Mouse (Mus musculus) liver, embryonic 14.5 days (tissue): Measurements from ENCODE around the gene Pgp. TPM values are rescaled to one million over a fixed set of nuclear protein-coding genes. Genes with fewer than 3 reads are reported as not detected.
A peak's percentile ranks its signal among the peaks of the same experiment; 100 is the strongest.

Source experiments
- ATAC-seq: fragments of 200-750 bp; cut with Nextera tagmentation; 2 replicates; pipeline ENCODE4 v1.8.0; 2017; ENCODE audit warnings: moderate number of reproducible peaks, mild to moderate bottlenecking, moderate library complexity; ENCODE audit not compliant: insufficient read depth
- DNase-seq, 3 experiments: peaks; one replicate each; pipeline ENCODE4 v3.0.0-alpha.2; 2012 to 2013; ENCODE audit warnings: low read depth in 3 of 3, low spot score in 3 of 3
- H3K27ac ChIP-seq: fragments of 300-500 bp; sonication (generic); 2 replicates; pipeline ENCODE4 v1.5.1; 2014; ENCODE audit warnings: moderate library complexity, mild to moderate bottlenecking, control low read depth, inconsistent platforms
- H3K27me3 ChIP-seq: fragments of 300-500 bp; sonication (generic); 2 replicates; pipeline ENCODE4 v1.6.1; 2014; ENCODE audit warnings: mild to moderate bottlenecking, low read length, moderate library complexity; ENCODE audit not compliant: control insufficient read depth, insufficient read depth
- H3K36me3 ChIP-seq: fragments of 300-500 bp; sonication (generic); replicated peaks from 2 replicates; pipeline ENCODE4 v1.6.1; 2014; ENCODE audit warnings: low read depth; ENCODE audit not compliant: control insufficient read depth, insufficient read depth
- H3K4me1 ChIP-seq, 2 experiments: fragments of 200-500 bp in 1 of 2; fragments of 300-500 bp in 1 of 2; sonication (generic) in 1 of 2; replicated peaks; 2 replicates each; pipeline ENCODE4 v1.6.1; 2012 to 2014; ENCODE audit warnings: antibody characterized with exemption in 1 of 2, inconsistent platforms in 1 of 2, low read length in 1 of 2; ENCODE audit not compliant: control insufficient read depth in 2 of 2, insufficient read depth in 2 of 2
- H3K4me2 ChIP-seq: fragments of 300-500 bp; sonication (generic); 2 replicates; pipeline ENCODE4 v1.6.1; 2014; ENCODE audit warnings: low read depth, mild to moderate bottlenecking, control low read depth, moderate library complexity
- H3K4me3 ChIP-seq, 2 experiments: fragments of 200-500 bp in 1 of 2; fragments of 300-500 bp in 1 of 2; sonication (generic) in 1 of 2; 2 replicates each; pipeline ENCODE4 v1.5.1; 2012 to 2014; ENCODE audit warnings: low read depth in 2 of 2, low read length in 2 of 2, mild to moderate bottlenecking in 2 of 2, control low read depth in 1 of 2, inconsistent platforms in 1 of 2, moderate library complexity in 1 of 2; ENCODE audit not compliant: insufficient read depth in 1 of 2
- H3K9ac ChIP-seq: fragments of 300-500 bp; sonication (generic); replicated peaks from 2 replicates; pipeline ENCODE4 v1.6.1; 2014; ENCODE audit warnings: mild to moderate bottlenecking, control low read depth, moderate library complexity
- H3K9me3 ChIP-seq: fragments of 300-500 bp; sonication (generic); 2 replicates; pipeline ENCODE4 v1.6.1; 2016; ENCODE audit warnings: low read length, mixed read lengths; ENCODE audit not compliant: control insufficient read depth
- CTCF ChIP-seq: IDR thresholded peaks from 2 replicates; pipeline ENCODE4 v1.5.1; 2016; ENCODE audit warnings: antibody characterized with exemption, low read depth, control low read depth
- EP300 ChIP-seq: IDR thresholded peaks from 2 replicates; pipeline ENCODE4 v1.6.1; 2016; ENCODE audit warnings: antibody characterized with exemption, low read depth
- WGBS: fragments of 180-500 bp; shearing (Covaris S2); extraction: QIAGEN DNeasy Blood & Tissue Kit; methylation state at CpG from one replicate; pipeline ENCODE4 v1.1.7; 2014; ENCODE audit not compliant: insufficient replicate concordance; 5-methylcytosine and 5-hydroxymethylcytosine counted together
- polyA plus RNA-seq, 2 experiments: library from polyadenylated mRNA; depleted of rRNA in 1 of 2; stranded (reverse) in 1 of 2; unstranded in 1 of 2; fragments of >200 nt; fragmentation: Nextera tagmentation in 1 of 2; extraction: Ambion mirVana in 1 of 2; gene quantifications; 2 replicates each; pipeline versions ENCODE4 v1.2.1 to v1.2.3; 2012 to 2014

Gene Pgp
- polyA plus RNA-seq, 2 experiments = 37.9 to 70.4 TPM

DNA sequence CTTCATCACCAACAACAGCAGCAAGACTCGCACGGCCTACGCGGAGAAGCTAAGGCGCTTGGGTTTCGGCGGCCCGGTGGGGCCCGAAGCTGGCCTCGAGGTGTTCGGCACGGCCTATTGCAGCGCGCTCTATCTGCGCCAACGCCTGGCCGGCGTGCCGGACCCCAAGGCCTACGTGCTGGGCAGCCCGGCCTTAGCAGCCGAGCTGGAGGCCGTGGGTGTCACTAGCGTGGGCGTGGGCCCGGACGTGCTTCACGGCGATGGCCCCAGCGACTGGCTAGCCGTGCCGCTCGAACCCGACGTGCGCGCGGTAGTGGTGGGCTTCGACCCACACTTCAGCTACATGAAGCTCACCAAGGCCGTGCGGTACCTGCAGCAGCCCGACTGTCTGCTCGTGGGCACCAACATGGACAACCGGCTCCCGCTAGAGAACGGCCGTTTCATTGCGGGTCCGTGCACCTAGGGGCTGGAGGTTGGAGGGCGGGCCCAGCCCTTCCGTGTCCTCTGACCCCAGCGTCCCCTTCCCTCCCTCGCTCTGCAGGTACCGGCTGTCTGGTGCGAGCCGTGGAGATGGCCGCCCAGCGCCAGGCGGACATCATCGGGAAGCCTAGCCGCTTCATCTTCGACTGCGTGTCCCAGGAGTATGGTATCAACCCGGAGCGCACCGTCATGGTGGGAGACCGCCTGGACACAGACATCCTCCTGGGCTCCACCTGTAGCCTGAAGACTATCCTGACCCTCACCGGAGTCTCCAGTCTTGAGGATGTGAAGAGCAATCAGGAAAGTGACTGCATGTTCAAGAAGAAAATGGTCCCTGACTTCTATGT, 722 bp downstream of the Pgp start:
- peak overlapping the region; percentile 96 for H3K9ac ChIP-seq

DNA sequence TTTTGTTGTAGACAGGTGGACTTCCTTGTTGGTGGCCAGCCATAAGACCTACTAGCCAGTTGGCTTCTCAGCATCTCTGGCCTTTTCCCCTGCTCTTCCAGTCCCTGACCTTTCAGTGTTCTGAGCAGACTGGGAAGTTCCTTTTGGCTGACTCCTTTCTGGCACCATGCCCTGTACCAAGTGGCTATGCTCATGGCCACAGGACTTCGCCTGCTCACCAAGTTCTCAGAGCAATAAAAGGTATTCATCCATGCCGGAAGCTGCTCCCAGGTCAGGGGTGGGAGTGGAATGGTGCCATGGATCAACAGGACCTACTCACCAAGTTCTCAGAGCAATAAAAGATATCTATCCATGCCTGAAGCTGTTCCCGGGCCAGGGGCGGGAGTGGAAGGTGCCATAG, 2.3 kb downstream of the Pgp start:
- H3K36me3 ChIP-seq = peaks cover 25% of the 10 kb centered on the region
- DNase-seq = no peak
- no peak for ATAC-seq

More for the DNA sequence above, 722 bp downstream of the Pgp start:
- Histone ChIP-seq H3K9me3 (no peaks in the 10 kb centered on the region), H3K4me1 (peaks cover 10 to 13% of the 10 kb centered on the region in 2 experiments), H3K27ac (peak overlapping the region; percentile 73), H3K27me3 (no peaks in the 10 kb centered on the region), H3K4me3 (peak overlapping the region; percentile 84 to 93), H3K36me3 (peaks cover 12% of the 10 kb centered on the region), H3K4me2 (peak overlapping the region; percentile 96)
- TF ChIP-seq CTCF = no peak
- peak; percentile 32 for ATAC-seq
- under 1% methylated on average over 68 of the region's 68 CpGs for WGBS
- DNase-seq = no peak

DNA sequence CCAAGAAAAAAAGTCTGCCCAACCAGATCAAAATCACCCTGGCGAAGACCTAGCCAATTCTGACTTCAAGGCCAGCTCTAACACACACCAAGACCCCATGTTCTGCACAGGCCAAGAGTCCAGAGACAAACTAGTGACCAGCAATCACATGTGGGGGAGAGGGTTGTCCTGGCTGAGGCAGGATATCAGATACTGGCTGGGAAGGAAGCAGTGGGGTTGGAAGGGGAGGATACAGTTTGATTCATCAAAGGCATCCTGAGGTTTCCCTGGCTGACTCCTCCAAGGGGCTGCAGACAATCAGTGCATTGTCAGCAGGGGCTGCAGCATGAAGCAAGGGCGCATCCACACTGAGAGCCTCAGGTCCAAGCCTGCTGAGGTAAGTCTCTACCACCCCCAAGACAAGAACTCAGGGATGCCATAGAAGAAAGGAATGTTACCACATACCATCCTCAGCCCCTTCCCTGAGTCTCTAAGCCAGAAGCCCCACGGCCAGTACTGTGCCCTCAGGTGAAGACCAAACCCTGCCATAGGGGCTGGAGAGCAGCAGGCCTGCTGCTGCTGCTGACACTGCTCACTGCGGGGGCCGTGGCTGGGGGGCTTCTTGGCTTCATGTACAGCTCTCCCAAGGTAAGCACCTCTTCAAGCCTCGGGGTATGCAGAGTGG, 3.6 kb downstream of the Pgp start, which contains the start of gene Bricd5:
Bricd5 (plus strand) TSS at position 273 of the 664 bp plus-strand sequence.
- 73% methylated on average over 6 of the region's 6 CpGs for WGBS
- peak within 1 kb of the TSS; percentile 11; the same call in 1 of the 2 replicates for H3K27ac ChIP-seq
- TF ChIP-seq CTCF (no peak), EP300 (no peak)
- peak within 1 kb of the TSS; percentile 96 for H3K4me2 ChIP-seq
- peaks cover 25% of the 10 kb centered on the region for H3K36me3 ChIP-seq
- H3K9ac ChIP-seq = no peak within 1 kb of the TSS
- H3K4me3 ChIP-seq = peak within 1 kb of the TSS; percentile 84 to 93; a peak in 3 of 4 replicates
- no peaks in the 10 kb centered on the region for H3K9me3 ChIP-seq
- DNase-seq (no peak), ATAC-seq (no peak)
- H3K27me3 ChIP-seq = no peaks in the 10 kb centered on the region
- H3K4me1 ChIP-seq = peaks cover 13 to 20% of the 10 kb centered on the region in 2 experiments

More for the DNA sequence above, 2.3 kb downstream of the Pgp start:
- Histone ChIP-seq H3K9me3 (no peaks in the 10 kb centered on the region), H3K4me2 (peak overlapping the region; percentile 96), H3K9ac (peak overlapping the region; percentile 96), H3K27ac (peak overlapping the region; percentile 10; the same call in 1 of the 2 replicates), H3K4me1 (peaks cover 10 to 13% of the 10 kb centered on the region in 2 experiments), H3K27me3 (no peaks in the 10 kb centered on the region), H3K4me3 (peak overlapping the region; percentile 84 to 93; a peak in 3 of 4 replicates)
- WGBS = 75% methylated on average over 4 of the region's 4 CpGs
- TF ChIP-seq EP300 (no peak), CTCF (no peak)

DNA sequence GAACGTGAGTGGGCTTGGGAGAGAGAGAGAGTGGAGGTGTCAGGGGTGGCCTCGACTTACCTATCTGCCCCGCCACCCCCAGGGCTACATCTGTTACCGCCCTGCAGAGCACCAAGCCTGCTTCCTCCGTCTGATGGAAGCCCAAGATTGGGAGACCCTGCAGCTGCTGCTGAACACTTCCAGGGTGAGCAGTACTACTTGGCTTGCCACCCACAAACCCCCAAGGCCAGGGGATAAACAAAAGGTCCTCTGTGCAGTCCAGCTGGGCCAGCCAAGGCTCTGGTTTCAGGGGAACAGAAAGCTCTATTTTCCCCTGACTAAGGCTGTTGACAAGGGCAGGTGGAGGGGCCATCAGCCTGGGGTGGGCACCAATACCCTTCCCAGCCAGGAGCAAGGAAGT, 4.4 kb downstream of the Pgp start:
- ATAC-seq (no peak), DNase-seq (no peak)
- Histone ChIP-seq H3K9me3 (no peaks in the 10 kb centered on the region), H3K36me3 (peaks cover 25% of the 10 kb centered on the region), H3K4me1 (peaks cover 13 to 20% of the 10 kb centered on the region in 2 experiments), H3K27ac (no peak overlapping the region), H3K4me3 (no peak overlapping the region), H3K27me3 (no peaks in the 10 kb centered on the region), H3K4me2 (no peak overlapping the region), H3K9ac (no peak overlapping the region)
- TF ChIP-seq EP300 (no peak), CTCF (no peak)
- WGBS = 66% methylated on average over 5 of the region's 5 CpGs

DNA sequence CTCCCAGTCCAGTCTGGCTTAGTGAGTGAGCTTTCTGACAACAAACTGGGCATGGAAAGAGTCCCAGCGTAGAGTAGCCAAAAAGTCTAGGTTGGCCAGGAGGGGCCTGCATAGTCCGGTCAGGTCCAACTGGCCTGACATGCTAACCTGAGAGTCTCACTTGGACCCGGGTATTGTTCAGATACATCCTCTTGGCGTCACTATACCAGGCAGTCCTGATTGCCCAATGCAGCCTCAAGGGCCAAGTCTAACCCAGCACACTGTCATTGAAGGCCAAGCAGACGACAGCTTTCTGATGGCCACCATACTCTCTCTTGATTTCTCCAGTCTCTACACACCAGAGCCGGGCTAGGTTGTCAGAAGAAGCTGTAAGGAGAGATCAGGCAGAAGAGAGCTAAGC, 5.4 kb downstream of the Pgp start:
- Histone ChIP-seq H3K4me1 (peaks cover 13 to 29% of the 10 kb centered on the region in 2 experiments), H3K27me3 (no peaks in the 10 kb centered on the region), H3K4me3 (no peak overlapping the region), H3K27ac (no peak overlapping the region), H3K9me3 (no peaks in the 10 kb centered on the region), H3K9ac (no peak overlapping the region), H3K36me3 (peaks cover 25% of the 10 kb centered on the region), H3K4me2 (no peak overlapping the region)
- 81% methylated on average over 6 of the region's 6 CpGs for WGBS
- TF ChIP-seq CTCF (no peak), EP300 (no peak)
- ATAC-seq (no peak), DNase-seq (no peak)
